Mouse (Mus musculus): ENCODE measurements at regions not wholly inside any gene's neighbourhood (a gene's known extent, or its start where the extent isn't known, plus 50 kb on each side); places are given as distances from the start of the nearest gene placed in this dataset.

- DNase-seq = no peak
Observed at GRCm38 (mm10) chr11:63754826-63755225, 167.3 kb downstream of the Hs3st3b1 start.

GRCm38 (mm10) chr11:63758313-63758712 is 163.8 kb downstream of the Hs3st3b1 start:
- peak; percentile 6 for DNase-seq

- no peak for DNase-seq
Observed at GRCm38 (mm10) chr11:63761561-63761960, 160.5 kb downstream of the Hs3st3b1 start.

- no peak for DNase-seq
Observed at GRCm38 (mm10) chr11:63767631-63768250, 154.3 kb downstream of the Hs3st3b1 start.

GRCm38 (mm10) chr11:63769738-63770137 is 152.4 kb downstream of the Hs3st3b1 start:
- no peak for DNase-seq

GRCm38 (mm10) chr11:63775382-63775781 is 146.7 kb downstream of the Hs3st3b1 start:
- DNase-seq = no peak

GRCm38 (mm10) chr11:63779371-63779770 is 142.7 kb downstream of the Hs3st3b1 start:
- DNase-seq = no peak

- DNase-seq = no peak
Observed at GRCm38 (mm10) chr11:63781967-63782915, 139.8 kb downstream of the Hs3st3b1 start.

- no peak for DNase-seq
Observed at GRCm38 (mm10) chr11:63785281-63785886, 136.7 kb downstream of the Hs3st3b1 start.

GRCm38 (mm10) chr11:63785965-63786364 is 136.1 kb downstream of the Hs3st3b1 start:
- no peak for DNase-seq

GRCm38 (mm10) chr11:63789473-63790120 is 132.5 kb downstream of the Hs3st3b1 start:
- no peak for DNase-seq

- no peak for DNase-seq
Observed at GRCm38 (mm10) chr11:63791004-63791862, 130.9 kb downstream of the Hs3st3b1 start.

- DNase-seq = no peak
Observed at GRCm38 (mm10) chr11:63793732-63794503, 128.2 kb downstream of the Hs3st3b1 start.

- DNase-seq = peak; percentile 44
Observed at GRCm38 (mm10) chr11:63812146-63812545, 109.9 kb downstream of the Hs3st3b1 start.

- no peak for DNase-seq
Observed at GRCm38 (mm10) chr11:63822847-63823246, 99.2 kb downstream of the Hs3st3b1 start.

GRCm38 (mm10) chr11:63827271-63827762 is 94.8 kb downstream of the Hs3st3b1 start:
- peak; percentile 9 for DNase-seq

- no peak for DNase-seq
Observed at GRCm38 (mm10) chr11:63833480-63833879, 88.6 kb downstream of the Hs3st3b1 start.

- no peak for DNase-seq
Observed at GRCm38 (mm10) chr11:63834140-63834539, 88.0 kb downstream of the Hs3st3b1 start.

- DNase-seq = no peak
Observed at GRCm38 (mm10) chr11:63834631-63835030, 87.5 kb downstream of the Hs3st3b1 start.
